Mouse (Mus musculus) frontal cortex, adult 2 months (tissue): ENCODE data around the gene H2afv. TPM values are rescaled to one million over a fixed set of nuclear protein-coding genes. Genes with fewer than 3 reads are reported as not detected.
A peak's percentile ranks its signal among the peaks of the same experiment; 100 is the strongest.

Source experiments
- DNase-seq, 2 experiments: peaks; one replicate each; pipeline ENCODE4 v3.0.0; 2022; ENCODE audit warnings: low spot score in 1 of 2; ENCODE audit errors: extremely low spot score in 1 of 2
- polyA plus RNA-seq: library from polyadenylated mRNA; depleted of rRNA; stranded (reverse); fragments of >200 nt; gene quantifications from 2 replicates; pipeline ENCODE4 v1.2.3, GENCODE M21; 2012; rRNA removed

Gene H2afv
- 75.0 and 80.7 TPM in 2 replicates for polyA plus RNA-seq

DNA sequence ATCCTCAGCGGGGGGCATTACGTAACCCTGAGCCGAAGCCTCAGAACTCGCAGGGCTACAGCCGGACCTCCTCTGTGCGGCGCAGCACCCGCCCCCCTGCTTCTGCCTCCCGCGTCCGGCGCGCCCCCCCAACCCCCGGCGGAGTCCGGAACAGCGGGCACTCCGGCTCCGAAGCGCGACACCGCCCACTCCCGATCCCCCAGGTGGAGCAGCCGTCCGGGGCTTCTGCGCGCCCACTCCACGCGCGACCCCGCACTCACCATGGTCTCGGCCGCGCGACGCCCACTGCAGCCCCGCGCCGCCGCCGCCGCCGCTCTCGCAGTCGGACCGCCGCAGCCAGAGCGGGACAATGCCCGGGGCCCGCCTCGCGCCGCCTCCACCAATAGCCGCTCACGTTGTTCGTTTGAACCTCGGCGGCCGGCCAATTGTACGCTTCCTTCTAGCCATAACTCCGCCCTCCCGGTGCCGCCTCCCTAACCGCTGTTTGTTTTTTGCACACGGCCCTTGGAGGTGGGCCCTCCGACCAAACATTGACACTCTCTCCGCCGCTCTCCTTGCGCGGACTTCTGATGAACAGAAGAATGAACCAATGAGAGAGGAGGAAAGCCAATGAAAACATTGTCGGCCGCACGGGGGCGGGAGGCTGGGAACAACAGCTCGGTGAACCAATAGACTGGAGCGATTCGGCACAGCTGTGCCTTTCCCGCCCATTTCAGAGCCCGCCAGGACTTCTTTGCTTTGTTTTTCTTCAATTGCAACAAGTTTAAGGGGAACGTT is at the start of gene H2afv:
TSS of gene H2afv (minus strand) at position 367 of the 777 bp plus-strand sequence.
- DNase-seq: peak; percentile 99

DNA sequence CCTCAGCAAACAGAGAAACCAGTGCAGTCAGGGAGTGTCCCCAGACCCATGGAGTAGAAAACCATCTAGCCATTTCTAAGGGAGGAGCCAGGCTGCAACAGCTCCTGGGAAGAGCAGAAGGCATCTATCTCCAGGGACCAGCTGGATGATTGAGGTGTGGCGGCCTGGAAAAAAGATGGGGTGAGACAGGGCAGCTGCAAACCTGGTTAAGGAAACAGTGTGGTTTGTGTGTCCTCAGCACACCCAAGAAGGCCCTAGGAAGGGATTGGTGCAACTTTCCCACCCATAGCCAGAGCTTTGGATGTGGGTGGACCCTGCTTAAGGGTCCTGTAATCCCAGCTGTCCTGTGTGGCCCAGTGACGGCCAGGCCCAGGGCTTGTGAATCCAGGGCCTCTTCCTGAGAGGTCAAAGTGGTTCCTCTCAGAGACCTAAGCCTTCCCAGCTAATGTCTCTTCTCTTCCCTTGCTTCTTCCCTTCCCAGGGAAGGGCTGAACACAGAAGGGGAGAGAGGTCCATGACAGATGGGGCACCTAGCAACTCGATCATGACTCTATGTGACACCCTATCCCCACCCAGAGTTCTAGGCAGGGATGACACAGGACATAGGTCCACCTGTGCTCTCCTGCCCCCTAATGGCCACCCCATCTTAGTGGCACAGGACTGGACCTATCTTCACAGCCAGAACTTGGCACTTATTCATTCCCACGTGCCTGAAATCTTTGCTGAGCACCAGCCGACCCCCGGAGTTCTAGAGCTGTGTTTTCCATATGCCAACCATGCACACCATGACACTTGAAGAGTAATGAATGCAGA is 45.7 kb upstream of the H2afv start:
- DNase-seq: no peak

DNA sequence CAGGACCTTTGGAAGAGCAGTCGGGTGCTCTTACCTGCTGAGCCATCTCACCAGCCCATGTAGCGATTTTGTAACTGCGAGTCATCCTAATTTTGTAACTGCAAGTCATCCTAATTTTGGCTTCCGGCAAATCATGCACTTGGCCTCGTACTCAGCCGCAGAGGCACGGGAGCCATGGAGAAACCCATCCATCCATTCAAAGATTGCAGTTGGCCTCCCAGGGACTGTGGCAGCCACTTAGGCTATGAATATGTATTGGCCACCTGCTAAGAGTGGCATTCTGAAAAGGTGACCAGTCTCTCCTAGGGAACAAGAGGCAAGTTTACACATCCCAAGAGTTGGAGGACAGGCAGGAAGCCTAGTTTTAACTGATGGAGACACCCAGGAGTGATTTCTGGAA is 45.0 kb upstream of the H2afv start:
- DNase-seq: no peak

DNA sequence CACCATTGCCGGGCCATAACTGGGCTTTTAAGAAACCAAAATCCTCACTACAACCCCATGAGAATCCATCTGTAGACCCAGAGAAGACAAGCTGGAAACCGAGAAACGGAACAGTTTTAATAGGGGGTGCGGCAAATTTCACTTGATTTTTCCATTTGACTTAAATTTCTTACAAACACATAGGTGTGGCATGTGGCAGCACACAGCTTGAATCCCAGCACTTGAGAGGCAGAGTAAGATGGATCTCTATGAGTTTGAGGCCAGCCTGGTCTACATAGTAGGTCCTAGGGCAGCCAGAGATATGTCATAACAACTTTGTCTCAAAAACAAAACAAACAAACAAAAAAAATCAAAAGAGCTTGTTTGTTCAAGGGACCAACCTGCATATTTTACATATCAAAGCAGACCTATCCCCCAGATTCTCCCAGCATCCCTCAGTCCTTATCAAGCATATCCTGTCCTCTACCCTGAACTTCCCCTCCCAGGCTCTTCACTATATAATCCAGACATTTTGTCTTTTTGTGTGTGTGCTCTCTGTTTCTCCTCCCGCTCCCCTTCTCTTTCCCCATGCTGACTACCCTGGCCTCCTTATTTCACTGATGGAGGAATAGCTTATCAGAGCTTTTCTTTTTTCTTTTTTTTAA is 43.9 kb upstream of the H2afv start:
- no peak for DNase-seq

DNA sequence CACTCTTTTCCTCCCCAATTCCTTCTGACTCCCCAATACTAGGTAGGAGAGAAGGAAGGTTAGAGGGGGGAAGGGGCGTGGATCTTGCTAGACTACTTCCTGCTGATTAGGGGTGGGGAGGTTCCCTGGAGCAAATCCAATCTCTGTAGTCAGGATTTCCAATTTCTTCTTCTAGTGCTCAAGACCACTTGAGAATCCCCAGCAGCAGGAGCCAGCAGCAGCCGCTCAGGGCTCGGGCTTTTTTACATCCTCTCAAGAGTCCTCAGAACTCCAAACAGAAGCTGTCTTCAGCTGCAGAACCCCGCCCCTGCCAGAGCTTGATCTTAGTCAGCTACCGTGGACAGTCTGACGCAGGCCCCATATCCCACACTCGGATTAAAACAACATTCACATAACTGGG is 43.3 kb upstream of the H2afv start:
- DNase-seq: no peak

DNA sequence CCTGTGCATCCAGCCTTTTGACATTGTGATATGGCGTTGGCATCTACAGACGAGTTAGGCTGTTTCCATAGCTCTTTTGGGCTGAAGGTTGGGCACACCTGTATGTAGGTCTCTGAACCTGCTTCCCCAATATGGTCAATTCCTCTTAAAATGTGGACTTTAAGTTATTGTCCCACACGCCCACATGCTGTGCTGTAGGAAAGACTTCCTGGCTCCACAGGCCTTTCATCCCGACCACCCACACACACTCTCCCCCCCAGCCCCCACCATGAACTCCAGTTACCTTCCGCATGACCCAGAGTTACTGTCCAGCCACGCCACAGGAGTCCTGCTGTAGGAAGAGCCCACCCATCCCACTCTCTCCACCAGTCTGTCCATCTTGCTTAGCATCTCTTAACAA is 42.7 kb upstream of the H2afv start:
- no peak for DNase-seq

DNA sequence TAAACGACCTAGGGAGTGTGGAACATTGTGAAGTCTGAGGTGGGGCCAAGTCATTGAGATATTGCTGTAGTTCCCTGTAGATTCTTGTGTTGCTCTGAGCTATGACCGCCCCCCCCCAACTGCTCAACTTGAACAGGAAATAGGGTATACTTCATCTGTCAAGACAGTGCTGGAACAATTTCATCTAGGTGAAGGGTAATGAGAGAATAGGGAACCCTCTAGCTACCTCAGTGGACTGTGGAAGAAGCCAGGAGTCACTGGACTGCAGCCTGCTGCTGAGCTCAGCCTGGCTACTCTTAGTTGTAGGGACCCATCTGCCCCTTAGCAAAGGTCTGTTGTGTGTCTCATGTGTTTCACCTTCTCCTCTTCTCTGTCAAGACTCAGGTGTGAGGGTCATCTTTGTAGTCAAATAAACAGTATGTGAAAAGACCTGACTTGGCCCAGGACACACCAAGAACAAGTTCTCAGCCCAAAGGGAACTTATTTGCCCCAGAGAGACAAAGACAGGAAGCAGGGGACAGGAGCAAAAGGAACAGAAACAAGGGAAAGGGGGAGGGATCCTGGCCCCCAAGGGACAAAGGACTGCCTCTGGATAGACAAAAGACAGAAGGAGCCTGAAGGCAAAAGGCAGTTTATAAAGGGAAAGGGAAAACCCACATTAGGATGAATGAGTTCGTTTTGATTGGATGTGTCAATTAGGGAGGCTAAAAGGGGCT is 40.2 kb upstream of the H2afv start:
- no peak for DNase-seq

DNA sequence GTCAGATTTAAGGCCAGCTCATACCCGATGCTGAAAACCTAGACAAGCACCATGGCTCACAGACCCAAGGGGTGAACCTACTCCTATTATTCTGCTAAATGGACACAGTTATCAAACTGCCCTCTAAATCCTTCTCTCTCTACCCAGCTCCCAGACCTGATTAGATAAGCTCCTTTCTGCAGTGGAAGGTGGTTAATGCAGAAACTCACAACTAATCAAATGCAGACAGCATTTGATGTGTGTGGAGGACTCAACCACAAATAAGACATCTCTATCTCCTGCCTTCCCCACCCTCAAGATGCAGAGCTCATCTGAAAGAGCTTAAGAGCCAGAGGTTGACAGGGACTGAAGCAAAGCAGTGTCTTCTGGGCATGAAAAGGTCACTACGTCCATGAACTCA is 38.9 kb upstream of the H2afv start:
- DNase-seq: no peak

DNA sequence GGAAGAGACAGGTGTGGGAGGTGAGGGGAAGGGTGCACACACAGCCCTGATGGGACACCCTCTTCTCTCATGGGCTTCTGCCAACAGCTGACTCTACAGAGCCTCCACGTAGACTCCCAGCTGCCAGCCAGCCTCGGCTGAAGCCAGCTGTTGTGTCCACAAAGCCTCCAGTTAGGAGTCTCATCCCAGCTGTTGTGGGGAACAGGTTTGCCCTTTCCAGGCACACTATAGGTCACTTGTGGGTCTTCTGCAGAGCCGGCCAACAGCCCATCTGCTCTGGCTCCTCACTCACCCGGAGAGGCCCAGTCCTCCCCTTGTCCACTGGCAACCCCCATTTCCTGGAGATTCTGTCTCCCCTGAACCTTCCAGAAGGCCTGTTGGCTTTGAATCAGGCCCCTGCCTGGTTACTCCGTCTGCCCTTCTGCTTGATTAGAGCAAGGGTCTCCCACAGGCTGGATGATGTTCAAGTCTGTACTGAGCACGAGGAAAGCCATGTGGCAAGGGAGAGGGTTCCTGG is 37.5 kb upstream of the H2afv start:
- no peak for DNase-seq

DNA sequence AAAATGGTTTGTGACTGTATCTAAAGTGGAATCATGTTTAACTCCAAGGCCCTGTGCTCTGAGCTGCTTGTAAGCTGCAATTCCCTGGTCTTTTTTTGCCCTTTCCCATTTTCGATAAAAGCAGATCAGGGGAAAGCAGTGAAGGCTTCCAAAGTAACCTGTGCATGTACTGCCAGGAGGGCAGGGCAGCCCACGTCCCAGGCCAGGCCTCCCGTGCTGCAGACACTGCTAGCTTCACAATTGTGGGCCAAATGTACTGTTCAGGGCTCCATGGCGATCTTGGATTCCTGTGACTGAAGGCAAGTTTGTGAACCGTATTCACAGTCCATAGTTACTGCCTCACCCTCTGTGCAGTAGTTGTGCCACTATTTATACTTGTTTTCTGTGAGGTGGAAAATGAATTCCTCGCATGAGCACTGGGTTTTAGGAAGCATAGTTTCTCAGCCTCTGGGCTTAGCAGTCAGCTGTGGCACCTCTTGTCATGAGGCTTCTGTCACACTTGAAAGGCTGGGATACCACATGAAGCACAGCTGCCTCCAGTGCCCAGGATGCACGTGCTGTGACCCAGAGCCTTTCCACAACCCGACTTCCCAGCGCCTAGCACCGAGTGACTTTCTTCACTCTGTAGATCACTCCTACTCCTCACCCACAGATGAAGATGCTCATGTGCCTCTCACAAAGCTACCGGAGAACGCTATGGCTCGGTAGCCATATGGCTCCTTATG is 36.6 kb upstream of the H2afv start:
- peak in 1 of 2 experiments; percentile 34 for DNase-seq

DNA sequence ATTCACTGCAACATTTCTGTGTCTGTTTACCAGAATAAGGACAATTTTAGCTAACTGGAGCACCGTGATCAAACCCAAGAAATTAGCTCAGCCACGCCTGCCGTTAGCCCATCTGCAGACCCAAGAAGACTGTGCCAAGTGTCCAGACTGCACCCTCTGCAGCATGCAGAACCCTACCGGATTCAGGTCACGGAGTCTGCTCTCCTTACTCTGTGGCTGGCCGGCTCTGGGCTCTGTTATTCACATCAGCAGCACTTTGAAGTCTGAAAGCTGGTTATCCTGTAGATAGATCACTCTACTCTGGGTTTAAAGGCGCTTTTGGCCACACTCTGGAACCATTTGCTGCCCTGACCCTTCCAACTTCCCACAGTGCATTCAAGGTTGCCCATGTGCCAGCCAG is 35.9 kb upstream of the H2afv start:
- DNase-seq: no peak

DNA sequence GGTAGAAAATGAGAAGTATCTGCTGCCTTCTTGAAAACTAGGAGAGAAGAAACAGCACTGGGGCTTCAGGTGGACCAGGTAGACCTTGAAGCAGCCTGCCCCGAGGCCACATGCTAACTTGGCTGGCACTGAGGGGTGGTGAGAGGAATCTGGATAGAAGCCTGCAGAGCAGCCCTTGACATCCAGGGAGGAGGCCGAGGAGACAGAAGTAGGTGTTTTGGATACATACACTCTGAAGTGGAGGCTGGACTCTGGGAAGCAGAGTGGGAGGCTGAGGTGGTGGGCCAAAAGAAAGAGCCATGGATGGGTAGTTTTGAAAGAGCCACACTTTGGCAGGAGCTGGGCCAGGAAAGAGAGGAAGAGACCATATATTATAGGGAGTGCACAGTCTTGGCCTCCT is 35.0 kb upstream of the H2afv start:
- no peak for DNase-seq

DNA sequence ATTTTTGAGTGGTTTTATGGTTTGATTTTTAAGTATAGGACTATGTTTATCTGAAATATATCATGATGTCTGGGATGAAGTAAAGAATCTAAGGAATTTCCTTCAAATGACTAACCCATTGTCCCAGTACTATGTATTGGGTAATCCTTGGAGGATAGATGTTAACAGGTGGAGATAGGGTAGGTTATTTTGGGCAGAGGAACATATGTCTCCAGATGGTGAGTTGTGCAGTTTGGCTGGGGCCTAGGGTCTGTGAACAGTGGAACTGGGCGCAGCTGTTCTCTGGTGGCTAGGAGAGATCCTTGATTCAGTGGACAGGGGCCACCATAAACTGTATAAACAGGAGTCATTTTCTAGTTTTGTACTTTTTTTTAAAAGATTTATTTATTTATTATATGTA is 33.1 kb upstream of the H2afv start:
- DNase-seq: no peak

DNA sequence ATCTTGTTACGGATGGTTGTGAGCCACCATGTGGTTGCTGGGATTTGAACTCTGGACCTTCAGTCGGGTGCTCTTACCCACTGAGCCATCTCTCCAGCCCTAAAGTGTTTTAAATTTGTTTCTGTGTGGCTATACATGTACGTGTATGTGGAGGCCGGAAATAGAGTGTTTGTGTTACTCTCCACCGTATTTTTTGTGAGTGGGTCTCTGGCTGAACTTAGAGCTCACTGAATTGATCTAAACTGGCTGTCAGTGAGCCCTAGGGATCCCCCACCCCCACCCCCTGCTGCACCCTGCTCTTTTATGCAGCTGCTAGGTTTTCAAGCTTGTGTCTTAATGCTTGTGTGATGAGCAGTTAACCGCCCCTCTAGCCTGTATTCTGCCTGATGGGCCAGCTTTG is 32.6 kb upstream of the H2afv start:
- DNase-seq: no peak

DNA sequence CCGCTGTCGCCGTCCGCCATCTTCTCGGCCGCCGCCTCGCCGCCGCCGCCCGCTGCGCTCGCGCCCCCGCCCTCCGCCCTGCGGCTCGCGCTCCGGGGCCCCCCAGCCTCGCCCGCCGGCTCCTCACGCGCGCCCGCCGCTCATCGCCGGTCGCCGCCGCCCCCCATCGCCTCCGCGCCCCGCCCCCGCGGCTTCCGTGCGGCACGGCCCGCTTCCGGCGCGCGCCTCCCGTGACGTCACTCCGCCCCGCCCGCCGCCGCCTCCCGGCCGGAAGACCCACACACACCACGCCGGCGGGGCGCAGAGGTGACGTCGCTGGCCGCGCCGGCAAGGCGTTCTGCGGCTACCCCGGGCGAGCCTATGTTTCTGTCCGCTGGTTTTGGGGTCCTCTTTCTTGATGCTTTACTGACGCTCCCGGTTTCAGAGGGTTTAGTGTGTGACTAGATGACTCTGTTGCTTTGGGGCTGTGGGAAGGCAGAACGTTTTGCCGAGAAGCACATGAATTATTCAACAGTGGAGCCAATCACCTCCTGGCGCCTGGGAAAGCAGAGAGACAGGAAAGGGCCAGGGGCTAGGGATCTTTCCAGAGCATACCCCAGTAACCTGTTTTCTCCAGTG is 31.7 kb upstream of the H2afv start, which contains the start of gene Purb:
TSS of gene Purb (minus strand) at position 51 of the 618 bp plus-strand sequence.
- DNase-seq: peak; percentile 59 to 91

DNA sequence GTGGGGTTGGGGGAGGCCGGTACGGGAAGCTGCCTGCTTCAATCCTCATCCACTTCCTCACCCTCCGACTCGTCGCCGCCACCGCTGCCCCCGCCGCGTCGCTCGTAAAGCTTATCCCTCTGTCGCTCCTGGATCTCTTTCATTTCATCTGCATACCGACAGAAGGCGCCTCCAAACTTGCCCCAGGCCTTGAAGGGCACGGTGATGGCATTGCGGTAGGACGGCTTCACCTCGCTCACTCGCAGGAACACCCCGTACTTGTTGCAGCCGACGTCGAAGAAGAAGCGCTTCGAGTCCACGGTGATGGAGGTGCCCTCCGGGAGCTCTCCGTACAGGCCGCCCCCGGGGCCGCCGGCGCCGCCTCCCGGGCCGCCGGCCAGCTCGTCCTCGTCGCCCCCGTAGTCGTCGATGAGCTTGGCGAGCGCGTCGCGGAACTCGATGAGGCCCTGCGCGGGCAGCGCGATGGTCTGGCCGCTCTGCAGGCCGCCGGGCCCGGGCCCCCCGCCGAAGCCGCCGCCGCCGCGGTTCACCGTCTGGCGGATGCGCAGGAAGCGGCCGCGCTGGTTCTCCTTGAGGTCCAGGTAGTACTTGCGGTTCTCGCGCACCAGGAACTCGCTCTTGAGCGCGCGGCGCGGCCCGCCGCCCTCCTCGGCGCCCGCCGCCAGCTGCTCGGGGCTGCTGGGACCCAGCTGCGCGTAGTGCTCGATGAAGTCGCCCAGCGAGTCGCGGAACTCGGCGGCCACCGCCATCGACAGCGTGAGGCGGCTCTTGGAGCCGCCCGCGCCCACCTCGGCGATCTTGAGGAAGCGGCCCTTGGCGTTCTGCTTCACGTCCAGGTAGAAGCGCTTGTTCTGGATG is 30.9 kb upstream of the H2afv start:
- peak; percentile 20 to 36 for DNase-seq

DNA sequence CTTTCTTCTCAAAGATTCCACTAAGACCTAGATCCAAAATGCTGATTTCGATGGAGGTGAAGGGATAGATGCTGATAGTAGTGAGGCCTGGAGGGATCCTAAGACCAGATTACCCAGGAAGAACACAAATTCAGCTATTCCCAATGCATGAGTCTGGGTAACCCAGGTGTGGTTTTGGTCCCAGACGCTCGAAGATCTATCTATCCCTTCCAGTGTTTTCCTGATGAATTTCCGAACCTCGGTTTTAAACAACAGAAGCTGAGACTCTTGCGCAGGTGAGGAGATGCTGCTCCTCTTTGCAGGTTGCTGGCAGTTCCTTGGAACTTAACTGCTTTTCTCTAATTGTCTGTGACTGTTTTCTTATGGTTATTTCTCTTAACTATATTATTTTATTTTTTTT is 30.1 kb upstream of the H2afv start:
- no peak for DNase-seq

DNA sequence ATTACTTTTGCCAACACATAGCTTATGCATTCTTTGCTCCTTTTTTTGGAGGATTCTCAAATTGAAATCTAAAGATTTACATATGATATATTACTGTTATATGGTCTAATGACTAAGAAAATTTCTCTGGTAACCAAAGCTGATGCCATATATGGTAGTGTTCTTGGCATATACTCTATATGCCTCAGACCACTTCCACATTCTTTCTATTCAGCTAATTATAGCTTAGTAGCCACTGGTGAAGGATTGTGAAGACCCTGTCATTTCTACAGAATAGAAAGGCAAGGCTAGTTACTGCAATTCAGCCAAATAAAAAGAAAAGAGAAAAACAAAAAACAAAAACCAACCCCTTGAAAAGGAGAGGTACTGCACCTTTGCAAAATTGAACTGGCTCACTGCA is 27.8 kb upstream of the H2afv start:
- no peak for DNase-seq

DNA sequence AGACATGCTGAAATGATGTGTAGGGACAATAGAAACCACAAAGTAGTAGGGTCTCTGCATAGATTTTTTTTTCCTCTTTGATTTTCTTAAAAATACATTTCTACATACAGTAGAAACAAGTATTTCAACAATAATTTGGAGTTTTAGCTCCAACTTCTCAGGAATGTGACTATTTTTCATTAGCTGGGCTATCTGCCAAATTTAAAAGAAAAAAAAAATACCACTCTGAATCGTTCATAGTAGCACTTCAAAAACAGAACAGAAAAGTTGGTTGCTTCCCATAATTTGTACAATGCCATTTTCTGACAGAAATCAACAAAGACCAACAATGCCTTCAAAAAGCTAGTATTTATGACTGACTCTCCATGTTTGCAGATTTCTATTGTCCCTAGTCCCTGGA is 27.2 kb upstream of the H2afv start:
- no peak for DNase-seq
